Mouse (Mus musculus) neural tube, embryonic 13.5 days (tissue): Measurements from ENCODE around the gene Mocs3. TPM values are rescaled to one million over a fixed set of nuclear protein-coding genes. Genes with fewer than 3 reads are reported as not detected.

Experiments used
- ATAC-seq: fragments of 200-750 bp; cut with Nextera tagmentation; 2 replicates; pipeline ENCODE4 v1.8.0; 2017; ENCODE audit warnings: low read depth, mild to moderate bottlenecking, moderate TSS enrichment, moderate library complexity
- H3K27ac ChIP-seq: fragments of 300-500 bp; sonication (generic); replicated peaks from 2 replicates; pipeline ENCODE4 v1.5.1; 2015; ENCODE audit warnings: moderate library complexity, mild to moderate bottlenecking, inconsistent platforms
- H3K27me3 ChIP-seq: fragments of 300-500 bp; sonication (generic); 2 replicates; pipeline ENCODE4 v1.6.1; 2015; ENCODE audit warnings: mild to moderate bottlenecking, inconsistent platforms
- H3K36me3 ChIP-seq: fragments of 300-500 bp; sonication (generic); 2 replicates; pipeline ENCODE4 v1.6.1; 2015; ENCODE audit warnings: mild to moderate bottlenecking, inconsistent platforms
- H3K4me1 ChIP-seq: fragments of 300-500 bp; sonication (generic); replicated peaks from 2 replicates; pipeline ENCODE4 v1.6.1; 2015; ENCODE audit warnings: inconsistent platforms
- H3K4me2 ChIP-seq: fragments of 300-500 bp; sonication (generic); 2 replicates; pipeline ENCODE4 v1.6.1; 2015; ENCODE audit warnings: inconsistent platforms, mild to moderate bottlenecking, moderate library complexity
- H3K4me3 ChIP-seq: fragments of 300-500 bp; sonication (generic); 2 replicates; pipeline ENCODE4 v1.5.1; 2015; ENCODE audit warnings: mild to moderate bottlenecking, inconsistent platforms
- H3K9ac ChIP-seq: fragments of 300-500 bp; sonication (generic); 2 replicates; pipeline ENCODE4 v1.6.1; 2015; ENCODE audit warnings: moderate library complexity, mild to moderate bottlenecking, inconsistent platforms
- H3K9me3 ChIP-seq: fragments of 300-500 bp; sonication (generic); 2 replicates; pipeline ENCODE4 v1.6.1; 2016; ENCODE audit warnings: inconsistent platforms
- WGBS: fragments of 180-500 bp; shearing (Covaris S2); methylation state at CpG from one replicate; pipeline ENCODE4 v1.1.7; 2015; 5-methylcytosine and 5-hydroxymethylcytosine counted together
- polyA plus RNA-seq: library from polyadenylated mRNA; unstranded; fragments of >200 nt; fragmentation: Nextera tagmentation; extraction: Ambion mirVana; gene quantifications from 2 replicates; pipeline ENCODE4 v1.2.1, GENCODE M21; 2015

The Mocs3 gene
- polyA plus RNA-seq, 1 experiment from 2014 or later, result 8.2 TPM

DNA sequence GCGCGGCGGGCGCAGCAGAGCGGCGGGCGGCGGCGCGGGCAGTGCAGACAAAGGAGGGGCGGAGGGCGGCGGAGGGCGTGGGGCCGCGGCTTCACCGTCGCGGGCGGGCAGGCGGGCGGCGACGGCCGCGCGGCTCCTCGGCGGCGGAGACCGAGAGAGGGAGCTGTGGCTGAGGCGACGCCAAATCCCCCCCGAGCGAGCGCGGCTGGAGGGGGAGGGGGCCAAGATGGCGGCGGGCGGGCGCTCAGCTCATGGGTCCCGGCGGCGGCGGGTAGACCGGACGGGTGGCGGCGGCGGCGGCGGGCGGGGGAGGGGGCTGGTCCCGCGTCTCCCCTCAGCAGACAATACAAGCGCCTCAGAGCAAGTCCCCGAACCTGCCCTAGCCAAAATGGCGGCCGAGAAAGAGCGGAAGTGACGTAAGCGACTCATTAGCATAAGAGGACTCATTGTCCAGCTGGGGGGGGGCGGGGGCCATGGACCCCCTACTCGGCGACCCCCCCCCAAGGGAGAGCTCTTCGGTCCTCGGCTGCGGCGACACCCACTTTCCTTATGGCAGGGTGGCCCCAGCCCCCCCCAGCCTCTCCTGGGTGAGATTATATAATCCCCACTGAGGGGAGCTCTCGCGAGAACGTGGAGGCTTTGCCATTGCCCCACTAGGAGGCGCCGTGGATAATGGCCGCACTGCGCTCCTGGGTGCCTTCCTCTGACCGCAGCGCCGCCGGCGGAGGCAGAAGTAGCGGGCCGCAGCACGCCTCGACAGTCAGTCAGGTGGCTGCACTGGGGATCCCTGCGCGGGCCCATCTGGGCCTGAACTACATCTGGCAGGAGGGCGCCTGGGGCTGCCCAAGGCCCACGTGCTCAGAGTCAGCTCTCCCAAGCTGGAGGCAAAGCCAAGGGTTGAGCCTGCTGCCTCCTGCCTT lies 23.4 kb upstream of the Mocs3 start, which contains the start of gene Adnp:
Adnp (minus strand) TSS at position 388 of the 920 bp plus-strand sequence.
- WGBS, result under 1% methylated on average over 75 of the region's 89 CpGs
- Histone ChIP-seq H3K36me3 (peaks cover 52% of the 10 kb centered on the region), H3K4me2 (peak within 1 kb of the TSS; percentile 73), H3K27ac (peak within 1 kb of the TSS; percentile 99), H3K9ac (peak within 1 kb of the TSS; percentile 100), H3K4me3 (peak within 1 kb of the TSS; percentile 86), H3K27me3 (no peaks in the 10 kb centered on the region), H3K9me3 (no peaks in the 10 kb centered on the region), H3K4me1 (peaks cover 36% of the 10 kb centered on the region)
- ATAC-seq, result peak; percentile 92

DNA sequence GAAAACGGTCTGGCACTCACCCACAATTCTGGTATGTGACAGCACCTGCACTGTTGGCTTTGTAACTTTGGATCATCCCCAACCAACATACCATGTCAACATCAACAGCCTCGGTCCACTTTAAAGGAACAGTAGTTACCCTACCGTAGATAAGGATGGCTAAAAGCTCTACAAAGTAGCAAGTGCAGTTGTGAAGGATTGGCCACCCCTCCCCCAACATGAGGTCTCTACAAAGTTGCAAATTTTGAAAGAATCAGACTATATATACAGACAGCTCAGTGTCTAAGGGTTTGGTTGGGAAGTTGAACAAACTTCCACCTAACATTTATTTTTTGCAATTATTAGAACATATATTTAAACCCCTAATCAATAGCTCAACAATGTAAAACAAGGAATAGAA lies 22.5 kb upstream of the Mocs3 start:
- 93% methylated on average over 3 of the region's 3 CpGs for WGBS
- Histone ChIP-seq H3K4me2 (peak overlapping the region; percentile 50), H3K27ac (peak overlapping the region; percentile 99), H3K9me3 (no peaks in the 10 kb centered on the region), H3K4me3 (no peak overlapping the region), H3K27me3 (no peaks in the 10 kb centered on the region), H3K36me3 (peaks cover 58% of the 10 kb centered on the region), H3K9ac (no peak overlapping the region), H3K4me1 (peaks cover 28% of the 10 kb centered on the region)
- ATAC-seq, result no peak

- no peak overlapping the region for H3K27ac ChIP-seq
- no peaks in the 10 kb centered on the region for H3K4me1 ChIP-seq
- peaks cover 91% of the 10 kb centered on the region for H3K36me3 ChIP-seq
- no peak overlapping the region for H3K4me2 ChIP-seq
- 0 out of 2 replicates have a peak overlapping the region, but pooled peaks have one; percentile 3 for H3K9ac ChIP-seq
- no peaks in the 10 kb centered on the region for H3K27me3 ChIP-seq
- H3K4me3 ChIP-seq, result no peak overlapping the region
- no peaks in the 10 kb centered on the region for H3K9me3 ChIP-seq
- WGBS, result 36% methylated on average over 5 of the region's 5 CpGs
- no peak for ATAC-seq
These were observed 16.5 kb upstream of the Mocs3 start for GRCm38 (mm10) chr2:168213788-168214397.

DNA sequence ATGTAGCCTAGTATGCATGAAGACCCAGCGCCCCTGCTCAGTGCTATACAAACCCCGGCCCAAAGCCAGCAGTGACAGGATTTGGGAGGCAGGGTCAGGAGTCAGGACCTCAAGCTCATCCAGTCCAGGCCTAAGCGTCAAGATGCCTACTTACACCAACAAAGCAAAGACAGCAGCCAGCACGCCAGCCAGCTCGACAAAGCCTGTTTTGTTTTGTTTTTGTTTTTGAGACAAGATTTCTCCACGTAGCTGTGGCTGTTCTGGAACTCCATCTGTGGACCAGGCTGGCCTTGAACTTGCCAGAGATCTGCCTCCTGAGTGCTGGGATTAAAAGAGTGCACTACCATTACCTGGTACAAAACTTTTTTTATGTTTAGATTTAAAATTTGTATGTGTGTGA lies 7.1 kb upstream of the Mocs3 start:
- no peaks in the 10 kb centered on the region for H3K27me3 ChIP-seq
- H3K4me1 ChIP-seq, result peaks cover 8% of the 10 kb centered on the region
- no peak overlapping the region for H3K27ac ChIP-seq
- no peak overlapping the region for H3K4me2 ChIP-seq
- peaks cover 78% of the 10 kb centered on the region for H3K36me3 ChIP-seq
- 90% methylated on average over 6 of the region's 6 CpGs for WGBS
- no peak overlapping the region for H3K4me3 ChIP-seq
- H3K9me3 ChIP-seq, result no peaks in the 10 kb centered on the region
- no peak for ATAC-seq
- H3K9ac ChIP-seq, result no peak overlapping the region

DNA sequence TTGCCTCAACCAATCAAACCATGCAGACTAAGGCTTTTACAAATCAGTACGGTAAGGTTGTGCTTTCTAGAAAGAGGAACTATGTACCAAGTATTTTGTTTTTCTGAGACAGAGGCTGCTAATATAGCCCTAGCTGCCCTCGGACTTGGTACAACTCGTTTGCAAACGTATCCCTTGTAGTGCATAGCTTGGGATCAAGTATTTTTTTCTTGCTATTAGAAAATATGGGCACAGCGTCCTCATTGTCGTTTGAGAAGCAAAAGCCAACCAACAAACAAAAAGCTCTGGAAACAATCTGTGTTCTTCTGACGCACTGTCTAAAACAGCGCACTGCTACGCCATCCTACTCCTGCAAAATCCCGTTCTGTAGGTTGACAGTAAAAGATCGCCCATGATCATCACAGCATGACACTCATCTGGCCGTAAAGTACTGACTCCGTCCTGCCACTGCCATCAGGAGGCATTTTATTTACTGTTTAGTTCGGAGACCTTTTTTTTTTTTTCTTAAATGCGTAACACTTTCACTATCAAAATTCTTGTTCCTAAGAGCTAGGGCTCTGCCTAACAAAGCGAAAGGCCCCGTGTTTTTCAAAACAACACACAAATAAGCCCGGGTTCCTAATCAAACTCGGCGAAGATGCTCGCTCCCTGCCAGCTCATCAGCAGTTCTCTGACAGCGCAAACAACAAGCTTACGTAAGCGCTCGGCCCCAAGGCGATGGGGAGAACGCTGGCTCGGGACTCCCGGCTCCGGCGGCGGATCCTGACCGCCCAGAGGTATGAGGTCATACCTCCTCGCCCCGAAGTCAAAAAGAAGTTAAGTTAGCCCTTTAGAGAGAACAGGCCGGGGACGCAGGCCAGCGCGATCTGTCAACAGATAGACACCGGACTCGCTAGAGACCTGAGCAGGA lies 1.1 kb upstream of the Mocs3 start:
- ATAC-seq, result no peak
- Histone ChIP-seq H3K4me1 (peaks cover 48% of the 10 kb centered on the region), H3K4me2 (peak overlapping the region; percentile 100), H3K9me3 (no peaks in the 10 kb centered on the region), H3K36me3 (peaks cover 45% of the 10 kb centered on the region), H3K27ac (peak overlapping the region; percentile 92), H3K9ac (peak overlapping the region; percentile 95), H3K27me3 (no peaks in the 10 kb centered on the region), H3K4me3 (peak overlapping the region; percentile 98)
- 19% methylated on average over 41 of the region's 41 CpGs for WGBS

GRCm38 (mm10) chr2:168230773-168231470 lies 500 bp downstream of the Mocs3 start:
- no peaks in the 10 kb centered on the region for H3K27me3 ChIP-seq
- peak overlapping the region; percentile 95 for H3K9ac ChIP-seq
- 2% methylated on average over 104 of the region's 105 CpGs for whole genome bisulfite sequencing
- H3K36me3 ChIP-seq, result peaks cover 31% of the 10 kb centered on the region
- H3K4me2 ChIP-seq, result peak overlapping the region; percentile 100
- H3K4me1 ChIP-seq, result peaks cover 48% of the 10 kb centered on the region
- H3K27ac ChIP-seq, result peak overlapping the region; percentile 92
- peak; percentile 58 for ATAC-seq
- H3K4me3 ChIP-seq, result peak overlapping the region; percentile 98
- no peaks in the 10 kb centered on the region for H3K9me3 ChIP-seq

GRCm38 (mm10) chr2:168231471-168231829 lies 1.0 kb downstream of the Mocs3 start:
- no peaks in the 10 kb centered on the region for H3K9me3 ChIP-seq
- peaks cover 48% of the 10 kb centered on the region for H3K4me1 ChIP-seq
- H3K4me2 ChIP-seq, result peak overlapping the region; percentile 100
- no peaks in the 10 kb centered on the region for H3K27me3 ChIP-seq
- no peak for ATAC-seq
- peaks cover 26% of the 10 kb centered on the region for H3K36me3 ChIP-seq
- H3K4me3 ChIP-seq, result peak overlapping the region; percentile 98
- WGBS, result 63% methylated on average over 33 of the region's 33 CpGs
- peak overlapping the region; percentile 95 for H3K9ac ChIP-seq
- H3K27ac ChIP-seq, result peak overlapping the region; percentile 92; the same call in 1 of the 2 replicates

GRCm38 (mm10) chr2:168233286-168233685 lies 2.9 kb downstream of the Mocs3 start:
- no peak overlapping the region for H3K4me3 ChIP-seq
- 91% methylated on average over 5 of the region's 5 CpGs for WGBS
- H3K9ac ChIP-seq, result no peak overlapping the region
- H3K4me2 ChIP-seq, result no peak overlapping the region
- H3K27me3 ChIP-seq, result no peaks in the 10 kb centered on the region
- H3K36me3 ChIP-seq, result peaks cover 21% of the 10 kb centered on the region
- H3K9me3 ChIP-seq, result 0 out of 2 replicates have a peak, but pooled peaks cover 4% of the 10 kb centered on the region
- no peak for ATAC-seq
- H3K4me1 ChIP-seq, result peaks cover 40% of the 10 kb centered on the region
- no peak overlapping the region for H3K27ac ChIP-seq

GRCm38 (mm10) chr2:168238335-168238734 lies 7.9 kb downstream of the Mocs3 start:
- no peak overlapping the region for H3K9ac ChIP-seq
- no peak overlapping the region for H3K4me2 ChIP-seq
- H3K27me3 ChIP-seq, result no peaks in the 10 kb centered on the region
- H3K4me3 ChIP-seq, result no peak overlapping the region
- ATAC-seq, result no peak
- no peak overlapping the region for H3K27ac ChIP-seq
- H3K36me3 ChIP-seq, result peaks cover 12% of the 10 kb centered on the region
- H3K4me1 ChIP-seq, result peaks cover 5% of the 10 kb centered on the region
- WGBS, result 90% methylated on average over 4 of the region's 4 CpGs
- H3K9me3 ChIP-seq, result 0 out of 2 replicates have a peak, but pooled peaks cover 4% of the 10 kb centered on the region

- Histone ChIP-seq H3K4me3 (no peak overlapping the region), H3K4me1 (no peaks in the 10 kb centered on the region), H3K4me2 (no peak overlapping the region), H3K9me3 (no peaks in the 10 kb centered on the region), H3K27ac (no peak overlapping the region), H3K9ac (no peak overlapping the region), H3K27me3 (peaks cover 3% of the 10 kb centered on the region; the same call in 1 of the 2 replicates), H3K36me3 (no peaks in the 10 kb centered on the region)
- ATAC-seq, result no peak
These were observed 12.4 kb downstream of the Mocs3 start for GRCm38 (mm10) chr2:168242841-168243240.

DNA sequence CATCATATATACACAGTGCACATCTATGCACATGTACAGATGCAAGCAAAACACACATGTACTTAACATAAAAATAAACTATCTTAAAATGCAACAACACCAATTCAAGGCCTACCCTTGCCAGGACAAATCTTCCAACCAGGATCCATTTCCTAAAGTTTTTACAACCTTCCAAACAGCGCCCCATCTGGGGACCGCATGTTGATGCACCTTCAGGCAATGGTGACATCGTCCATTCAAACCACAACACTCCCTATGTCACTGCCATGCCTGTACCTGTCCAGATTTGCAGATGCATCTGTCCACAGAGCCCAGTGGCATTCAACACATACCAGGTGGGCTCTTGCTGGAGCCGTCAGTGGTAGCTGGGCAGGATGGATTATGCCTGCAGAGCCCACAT lies 12.9 kb downstream of the Mocs3 start:
- ATAC-seq, result no peak
- Histone ChIP-seq H3K27me3 (peaks cover 6% of the 10 kb centered on the region; the same call in 1 of the 2 replicates), H3K36me3 (no peaks in the 10 kb centered on the region), H3K4me2 (no peak overlapping the region), H3K9me3 (no peaks in the 10 kb centered on the region), H3K9ac (no peak overlapping the region), H3K4me1 (no peaks in the 10 kb centered on the region), H3K27ac (no peak overlapping the region), H3K4me3 (no peak overlapping the region)
- 78% methylated on average over 4 of the region's 4 CpGs for WGBS
